Mouse (Mus musculus) neutrophil, adult 65 days (primary cell): ENCODE measurements around the gene Lipm. TPM values are rescaled to one million over a fixed set of nuclear protein-coding genes. Genes with fewer than 3 reads are reported as not detected.

Experiments used
- total RNA-seq: library from RNA; stranded (reverse); gene quantifications from 2 replicates; pipeline ENCODE4 v1.2.4, GENCODE M21; 2023

Lipm gene
- not detected in 2 replicates for total RNA-seq

GRCm38 (mm10) chr19:34100633-34101032, at the start of gene Lipm:
Gene Lipm, plus strand, starts transcription at chr19:34100933.

DNA sequence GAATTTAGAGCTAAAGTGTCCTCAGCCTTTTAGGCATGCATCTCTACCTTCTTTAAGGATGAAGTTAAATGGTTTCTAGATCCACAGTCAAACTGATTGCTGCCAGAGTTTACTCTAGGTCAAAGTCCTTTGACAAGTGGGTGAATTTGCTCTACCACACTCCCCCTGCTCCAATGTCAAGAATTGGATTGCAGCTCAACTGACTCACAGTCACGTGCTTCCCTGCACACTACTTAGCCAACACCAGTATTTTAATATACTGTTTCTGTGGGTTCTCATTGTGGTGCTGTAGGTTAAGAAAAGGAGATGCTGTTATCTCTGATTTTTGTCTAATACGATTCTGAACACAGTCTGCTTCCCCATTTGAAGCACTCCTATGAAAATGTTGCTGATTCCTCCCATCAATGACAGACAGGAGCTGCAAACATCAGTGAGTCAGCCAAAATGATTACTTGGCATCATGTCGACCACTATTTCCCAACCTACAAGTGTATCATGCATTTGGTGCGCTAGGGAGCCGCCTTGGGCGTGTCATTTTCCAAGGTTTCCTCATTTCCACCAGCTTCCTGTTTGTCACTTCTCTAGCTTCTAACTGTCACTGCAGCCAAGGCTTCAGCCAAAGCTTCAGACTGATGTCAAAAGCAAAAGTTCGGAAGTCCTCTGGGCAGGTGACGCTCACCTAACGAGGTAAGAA, 33.8 kb upstream of the Lipm start, which contains the start of gene Lipn:
Gene Lipn (plus strand): TSS at position 580 of the 694 bp plus-strand sequence.

GRCm38 (mm10) chr19:34165891-34166290, 65.2 kb downstream of the Lipm start, which contains the start of gene Ankrd22:
Gene Ankrd22, minus strand, starts transcription at chr19:34166053.

Other genes with a start within 250 kb of the Lipm start
- gene Lipf, start 139.7 kb upstream of the Lipm start, total RNA-seq = not detected in 2 replicates
- gene Lipk, start 92.6 kb upstream of the Lipm start, total RNA-seq = not detected in 2 replicates
- gene Lipn, start 33.6 kb upstream of the Lipm start, total RNA-seq = not detected in 2 replicates
- gene Ankrd22, start 65.1 kb downstream of the Lipm start, total RNA-seq = 57.6 and 61.7 TPM in 2 replicates
- 20.0 and 20.9 TPM in 2 replicates for gene Stambpl1, start 91.3 kb downstream of the Lipm start, total RNA-seq
- gene Acta2, start 154.7 kb downstream of the Lipm start, total RNA-seq = 25.7 and 30.4 TPM in 2 replicates
- 37.3 and 42.3 TPM in 2 replicates for gene Fas, start 189.7 kb downstream of the Lipm start, total RNA-seq